Mouse (Mus musculus) C2C12 (cell line): ENCODE measurements at regions not wholly inside any gene's neighbourhood (a gene's known extent, or its start where the extent isn't known, plus 50 kb on each side); places are given as distances from the start of the nearest gene placed in this dataset.

Source experiments
- H3K27me3 ChIP-seq: one replicate; pipeline ENCODE4 v1.6.1; 2011; ENCODE audit not compliant: control insufficient read depth, insufficient read depth, insufficient read length
- H3K36me3 ChIP-seq: one replicate; pipeline ENCODE4 v1.6.1; 2011; ENCODE audit not compliant: control insufficient read depth, insufficient read depth
- H3K4me3 ChIP-seq: one replicate; pipeline ENCODE4 v1.5.1; 2011; ENCODE audit warnings: mild to moderate bottlenecking, control low read depth; ENCODE audit not compliant: poor library complexity, insufficient read depth, severe bottlenecking
- H3K79me2 ChIP-seq: one replicate; pipeline ENCODE4 v1.6.1; 2011; ENCODE audit not compliant: control insufficient read depth, insufficient read depth
- H3K79me3 ChIP-seq: one replicate; pipeline ENCODE4 v1.6.1; 2011; ENCODE audit warnings: low read depth, control low read depth
- H3ac ChIP-seq: one replicate; pipeline ENCODE3; 2011; ENCODE audit warnings: low read depth; ENCODE audit not compliant: control insufficient read depth, insufficient read length
- CEBPB ChIP-seq: IDR thresholded peaks from one replicate; pipeline ENCODE4 v1.6.1; 2011; ENCODE audit warnings: low read depth, mild to moderate bottlenecking, control low read depth, moderate library complexity
- CTCF ChIP-seq: IDR thresholded peaks from one replicate; pipeline ENCODE4 v1.5.1; 2011; ENCODE audit not compliant: control insufficient read depth, insufficient read depth, insufficient read length
- FOSL1 ChIP-seq: IDR thresholded peaks from one replicate; pipeline ENCODE4 v1.8.0; 2011; ENCODE audit warnings: mild to moderate bottlenecking, low read length; ENCODE audit not compliant: poor library complexity, insufficient read depth, severe bottlenecking
- MAX ChIP-seq: IDR thresholded peaks from one replicate; pipeline ENCODE4 v1.6.1; 2011; ENCODE audit warnings: mild to moderate bottlenecking, control low read depth
- MYOD1 ChIP-seq: IDR thresholded peaks from one replicate; pipeline ENCODE4 v1.6.1; 2011; ENCODE audit warnings: low read depth; ENCODE audit not compliant: control insufficient read depth, insufficient read length
- MYOG ChIP-seq: IDR thresholded peaks from one replicate; pipeline ENCODE4 v1.6.1; 2011; ENCODE audit not compliant: control insufficient read depth, insufficient read length; ENCODE audit errors: extremely low read depth
- USF1 ChIP-seq: IDR thresholded peaks from one replicate; pipeline ENCODE4 v1.6.1; 2011; ENCODE audit warnings: low read depth, mild to moderate bottlenecking, control low read depth, moderate library complexity

DNA sequence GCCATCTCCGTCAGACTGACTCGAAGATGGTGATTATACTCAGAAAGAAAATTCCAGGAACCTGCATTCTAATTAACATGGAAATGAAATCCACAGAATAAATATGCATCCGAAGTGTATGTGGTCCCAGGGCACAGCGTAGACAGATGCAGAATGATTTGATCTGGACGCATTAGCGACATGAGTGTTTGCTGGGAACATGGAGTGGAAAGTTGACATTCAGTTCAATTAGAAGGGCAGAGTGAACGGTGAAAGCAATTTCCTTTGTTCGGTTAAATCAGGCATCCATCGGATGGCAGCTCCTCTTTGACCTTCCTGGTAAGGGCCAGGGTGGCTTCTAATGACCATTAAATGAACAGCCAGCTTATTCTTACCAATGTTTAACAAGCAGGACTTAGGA lies 199.1 kb upstream of the Amigo2 start:
- TF ChIP-seq CEBPB (no peak), MAX (no peak), FOSL1 (no peak), USF1 (no peak), MYOD1 (no peak), MYOG (no peak), CTCF (no peak)
- H3K79me2 ChIP-seq: no peaks in the 10 kb centered on the region
- H3K36me3 ChIP-seq: no peaks in the 10 kb centered on the region
- H3K4me3 ChIP-seq: no peak overlapping the region
- H3ac ChIP-seq: no peak overlapping the region
- no peaks in the 10 kb centered on the region for H3K79me3 ChIP-seq
- no peaks in the 10 kb centered on the region for H3K27me3 ChIP-seq

DNA sequence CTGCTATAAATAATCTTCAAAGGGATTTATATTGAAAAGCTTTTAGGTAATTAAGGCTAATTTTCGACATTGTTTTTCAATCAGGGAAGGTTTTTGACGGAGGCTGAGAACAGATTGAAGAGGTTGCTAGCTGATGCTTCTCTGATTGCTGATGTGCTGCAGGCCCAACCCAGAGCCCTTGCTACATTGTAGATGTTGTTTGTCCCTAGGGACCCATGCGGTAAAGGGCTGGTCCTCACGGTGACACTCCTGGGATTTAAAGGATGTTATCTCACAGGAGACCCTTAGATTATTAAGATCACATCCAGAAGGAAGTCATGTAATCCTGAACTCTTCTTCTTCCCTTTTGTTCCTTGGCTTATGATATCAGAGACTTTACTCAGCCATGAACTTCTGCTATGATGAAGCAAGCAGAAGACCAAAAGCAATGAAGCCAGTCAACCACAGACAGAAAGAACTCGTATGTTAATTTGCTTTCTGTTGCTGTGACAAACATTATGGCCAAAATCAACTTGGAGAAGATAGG lies 191.2 kb upstream of the Amigo2 start:
- Histone ChIP-seq H3K4me3 (no peak overlapping the region), H3ac (no peak overlapping the region), H3K79me2 (no peaks in the 10 kb centered on the region), H3K79me3 (no peaks in the 10 kb centered on the region), H3K27me3 (peaks cover 5% of the 10 kb centered on the region), H3K36me3 (no peaks in the 10 kb centered on the region)
- TF ChIP-seq MYOG (no peak), CTCF (no peak), USF1 (no peak), MYOD1 (no peak), MAX (no peak), FOSL1 (no peak), CEBPB (no peak)
